Mouse (Mus musculus) neutrophil, adult 5-6 weeks (primary cell): ENCODE data around the gene Stx8. TPM values are rescaled to one million over a fixed set of nuclear protein-coding genes. Genes with fewer than 3 reads are reported as not detected.

Experiments used
- ATAC-seq: fragments of 151-379, 151-347 bp; 2 replicates; pipeline ENCODE4 v1.8.0; 2017; ENCODE audit warnings: mild to moderate bottlenecking, moderate TSS enrichment; ENCODE audit not compliant: insufficient number of reproducible peaks, poor library complexity, low FRiP score, severe bottlenecking; ENCODE audit errors: extremely low read depth
- total RNA-seq: library from RNA; stranded (forward); fragments of 200-1000 nt; gene quantifications from 2 replicates; pipeline ENCODE4 v1.2.3, GENCODE M21; 2017

Gene Stx8
- total RNA-seq, 1 experiment from 2014 or later: 43.9 TPM

- ATAC-seq: no peak
Measured at GRCm38 (mm10) chr11:68071836-68072235, 105.8 kb downstream of the Stx8 start.

- ATAC-seq: no peak
Measured at GRCm38 (mm10) chr11:68072597-68073210, 106.7 kb downstream of the Stx8 start.

- ATAC-seq: no peak
Measured at GRCm38 (mm10) chr11:68074686-68075085, 108.7 kb downstream of the Stx8 start.

GRCm38 (mm10) chr11:68075331-68075730 is 109.3 kb downstream of the Stx8 start:
- ATAC-seq: no peak

- ATAC-seq: no peak
Measured at GRCm38 (mm10) chr11:68079756-68080155, 113.8 kb downstream of the Stx8 start.

- ATAC-seq: no peak
Measured at GRCm38 (mm10) chr11:68080999-68081398, 115.0 kb downstream of the Stx8 start.

GRCm38 (mm10) chr11:68082756-68083155 is 116.8 kb downstream of the Stx8 start:
- ATAC-seq: no peak

- no peak for ATAC-seq
Measured at GRCm38 (mm10) chr11:68083562-68083961, 117.6 kb downstream of the Stx8 start.

GRCm38 (mm10) chr11:68086221-68086620 is 120.2 kb downstream of the Stx8 start:
- no peak for ATAC-seq

GRCm38 (mm10) chr11:68089426-68089825 is 123.4 kb downstream of the Stx8 start:
- ATAC-seq: no peak

GRCm38 (mm10) chr11:68089885-68090592 is 124.0 kb downstream of the Stx8 start:
- ATAC-seq: no peak

GRCm38 (mm10) chr11:68091975-68092759 is 126.2 kb downstream of the Stx8 start:
- ATAC-seq: no peak

- no peak for ATAC-seq
Measured at GRCm38 (mm10) chr11:68101598-68101997, 135.6 kb downstream of the Stx8 start.

- no peak for ATAC-seq
Measured at GRCm38 (mm10) chr11:68103480-68103879, 137.5 kb downstream of the Stx8 start.

GRCm38 (mm10) chr11:68106053-68106452 is 140.1 kb downstream of the Stx8 start:
- no peak for ATAC-seq

- no peak for ATAC-seq
Measured at GRCm38 (mm10) chr11:68113454-68114100, 147.6 kb downstream of the Stx8 start.

GRCm38 (mm10) chr11:68114202-68114601 is 148.2 kb downstream of the Stx8 start:
- ATAC-seq: no peak

GRCm38 (mm10) chr11:68116157-68116556 is 150.2 kb downstream of the Stx8 start:
- ATAC-seq: no peak

- ATAC-seq: no peak
Measured at GRCm38 (mm10) chr11:68117878-68118660, 152.1 kb downstream of the Stx8 start.
